Mouse (Mus musculus): ENCODE measurements around the gene Tmem210. TPM values are rescaled to one million over a fixed set of nuclear protein-coding genes. Genes with fewer than 3 reads are reported as not detected.
A peak's percentile ranks its signal among the peaks of the same experiment; 100 is the strongest.

Gene Tmem210
- total RNA-seq, 2 experiments from 2014 or later = not detected

- DNase-seq (ENCODE audit: low spot score in 2 of 2) = peak in 1 of 2 experiments; percentile 65
Observed at GRCm38 (mm10) chr2:25292856-25293255, 4.9 kb downstream of the Tmem210 start.

GRCm38 (mm10) chr2:25293706-25294105 is 5.8 kb downstream of the Tmem210 start:
- DNase-seq (ENCODE audit: low spot score in 2 of 2) = no peak

- no peak for DNase-seq (ENCODE audit: low spot score in 2 of 2)
Observed at GRCm38 (mm10) chr2:25297093-25297492, 9.1 kb downstream of the Tmem210 start.

- no peak for DNase-seq (ENCODE audit: low spot score in 2 of 2)
Observed at GRCm38 (mm10) chr2:25298046-25298445, 10.1 kb downstream of the Tmem210 start.

GRCm38 (mm10) chr2:25303452-25303851 is 15.5 kb downstream of the Tmem210 start:
- DNase-seq (ENCODE audit: low spot score in 2 of 2) = no peak

- no peak for DNase-seq (ENCODE audit: low spot score in 2 of 2)
Observed at GRCm38 (mm10) chr2:25303931-25304656, 16.1 kb downstream of the Tmem210 start.

GRCm38 (mm10) chr2:25304657-25305541 is 17.0 kb downstream of the Tmem210 start:
- no peak for DNase-seq (ENCODE audit: low spot score in 2 of 2)

GRCm38 (mm10) chr2:25305587-25306359 is 17.8 kb downstream of the Tmem210 start:
- no peak for DNase-seq (ENCODE audit: low spot score in 2 of 2)

GRCm38 (mm10) chr2:25310180-25310579 is 22.2 kb downstream of the Tmem210 start:
- no peak for DNase-seq (ENCODE audit: low spot score in 2 of 2)

- DNase-seq (ENCODE audit: low spot score in 2 of 2) = no peak
Observed at GRCm38 (mm10) chr2:25310969-25311368, 23.0 kb downstream of the Tmem210 start.

- DNase-seq (ENCODE audit: low spot score in 2 of 2) = no peak
Observed at GRCm38 (mm10) chr2:25311491-25311891, 23.5 kb downstream of the Tmem210 start.

- DNase-seq (ENCODE audit: low spot score in 2 of 2) = no peak
Observed at GRCm38 (mm10) chr2:25318119-25318966, 30.4 kb downstream of the Tmem210 start.

- peak; percentile 23 to 39 for DNase-seq (ENCODE audit: low spot score in 2 of 2)
Observed at GRCm38 (mm10) chr2:25318971-25319773, 31.2 kb downstream of the Tmem210 start, which contains the start of gene Grin1. TSS of gene Grin1 (minus strand) at chr2:25319187.

GRCm38 (mm10) chr2:25320084-25320483 is 32.1 kb downstream of the Tmem210 start:
- DNase-seq (ENCODE audit: low spot score in 2 of 2) = no peak

GRCm38 (mm10) chr2:25326036-25326435 is 38.1 kb downstream of the Tmem210 start:
- no peak for DNase-seq (ENCODE audit: low spot score in 2 of 2)

- DNase-seq (ENCODE audit: low spot score in 2 of 2) = no peak
Observed at GRCm38 (mm10) chr2:25328440-25328839, 40.5 kb downstream of the Tmem210 start.

GRCm38 (mm10) chr2:25331470-25331869 is 43.5 kb downstream of the Tmem210 start:
- no peak for DNase-seq (ENCODE audit: low spot score in 2 of 2)

- peak; percentile 96 to 99 for DNase-seq (ENCODE audit: low spot score in 2 of 2)
Observed at GRCm38 (mm10) chr2:25332286-25333160, 44.6 kb downstream of the Tmem210 start, which contains the start of gene Man1b1. TSS of gene Man1b1 (plus strand) at chr2:25332338.
